Mouse (Mus musculus) C3H10T1/2 (cell line): ENCODE measurements around the gene Lgi4. TPM values are rescaled to one million over a fixed set of nuclear protein-coding genes. Genes with fewer than 3 reads are reported as not detected.

Experiments
- polyA plus RNA-seq, 2 experiments: library from polyadenylated mRNA; unstranded; fragments of >200 nt; fragmentation: generic; extraction: Trizol; gene quantifications; one replicate each; pipeline ENCODE4 v1.2.1; 2012; ENCODE audit warnings: missing spikeins in 2 of 2

Gene Lgi4
- 1 to 10 TPM in 1 of 2 experiments, under 1 TPM in 1; 0.30 to 7.8 TPM for polyA plus RNA-seq

GRCm38 (mm10) chr7:31059108-31059507 is at the start of gene Lgi4:
TSS of gene Lgi4 (plus strand) at chr7:31059342.

DNA sequence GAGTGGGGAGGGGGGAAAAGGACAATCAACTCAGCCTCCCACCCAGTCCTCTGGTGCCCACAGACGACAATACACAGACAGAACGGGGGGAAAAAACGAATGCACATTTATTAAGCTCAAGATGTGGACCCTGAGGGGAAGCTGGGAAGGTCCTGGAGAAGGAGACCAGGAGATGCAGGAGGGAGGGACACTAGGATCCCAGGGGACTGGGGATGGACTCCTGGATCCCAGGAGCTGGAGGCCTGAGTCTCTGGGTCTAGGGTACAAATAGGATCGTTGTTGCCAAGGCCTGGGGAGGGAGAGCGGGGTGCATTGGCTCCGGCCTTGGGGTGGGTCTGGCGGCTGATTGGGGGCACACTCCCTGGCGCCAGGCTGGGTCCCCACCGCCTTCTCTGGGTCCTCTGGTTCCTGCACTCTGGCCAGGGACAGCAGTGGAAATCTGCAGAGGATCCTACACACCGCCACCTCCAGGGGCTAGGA is 16.7 kb upstream of the Lgi4 start, which contains the start of gene Fxyd5:
Gene Fxyd5, minus strand, starts transcription at position 51 of the 480 bp plus-strand sequence.

DNA sequence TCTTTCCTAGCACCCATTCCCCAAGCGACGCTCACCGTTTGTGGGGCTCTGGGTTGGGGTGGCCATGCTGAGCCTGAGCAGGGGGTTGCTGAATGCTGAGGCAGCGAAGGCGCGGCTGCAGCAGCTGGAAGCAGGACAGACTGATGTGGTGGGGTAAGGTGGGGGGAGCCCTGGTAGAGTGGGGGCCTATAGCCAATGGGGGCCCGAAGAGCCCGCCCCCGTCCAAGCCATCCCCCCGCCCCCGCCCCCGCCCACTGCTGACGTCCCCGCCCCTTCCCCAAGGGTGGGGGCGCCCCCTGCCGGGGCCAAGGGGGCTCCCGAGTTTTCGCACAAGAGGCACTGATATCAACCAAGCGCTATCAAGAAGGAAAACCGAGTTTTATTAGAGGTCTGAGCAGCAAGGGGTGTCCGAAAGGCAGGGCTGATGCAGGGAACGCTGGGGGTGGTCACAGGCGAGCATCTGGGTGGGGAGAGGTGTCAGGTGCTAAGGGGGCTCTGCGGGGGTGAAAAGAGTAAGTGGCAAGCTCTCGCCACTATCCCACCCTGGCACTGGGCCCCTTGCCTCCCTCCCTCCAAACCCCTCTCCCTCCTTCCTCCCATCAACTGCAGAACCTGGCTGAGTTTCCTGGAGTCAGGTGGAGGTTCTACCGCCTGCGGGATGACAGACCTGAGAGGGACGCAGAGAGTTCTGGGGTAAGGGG is 7.7 kb upstream of the Lgi4 start, which contains the start of gene Fxyd7:
Gene Fxyd7, minus strand, starts transcription at position 147 of the 701 bp plus-strand sequence.

DNA sequence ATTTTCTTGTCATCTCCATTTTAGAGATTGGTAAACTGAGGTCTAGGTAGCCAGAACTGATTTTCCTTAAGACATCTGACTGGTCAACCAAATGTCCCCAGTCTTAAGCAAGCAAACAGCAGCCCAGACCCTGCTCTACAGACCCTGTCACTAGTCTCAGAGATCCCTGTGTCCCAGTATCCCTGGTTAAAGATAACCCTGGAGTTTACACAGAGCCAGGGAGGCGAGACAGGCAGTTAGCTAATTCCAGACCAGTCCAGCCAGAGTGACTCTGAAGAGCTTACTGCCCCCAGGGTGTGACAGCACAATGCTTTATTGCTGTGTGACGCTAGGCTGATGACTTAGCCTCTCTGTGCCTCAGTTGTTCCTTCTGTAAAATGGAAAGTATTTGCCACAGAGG is 2.1 kb upstream of the Lgi4 start, which contains the start of gene Fxyd1:
Gene Fxyd1, minus strand, starts transcription at position 129 of the 400 bp plus-strand sequence.

DNA sequence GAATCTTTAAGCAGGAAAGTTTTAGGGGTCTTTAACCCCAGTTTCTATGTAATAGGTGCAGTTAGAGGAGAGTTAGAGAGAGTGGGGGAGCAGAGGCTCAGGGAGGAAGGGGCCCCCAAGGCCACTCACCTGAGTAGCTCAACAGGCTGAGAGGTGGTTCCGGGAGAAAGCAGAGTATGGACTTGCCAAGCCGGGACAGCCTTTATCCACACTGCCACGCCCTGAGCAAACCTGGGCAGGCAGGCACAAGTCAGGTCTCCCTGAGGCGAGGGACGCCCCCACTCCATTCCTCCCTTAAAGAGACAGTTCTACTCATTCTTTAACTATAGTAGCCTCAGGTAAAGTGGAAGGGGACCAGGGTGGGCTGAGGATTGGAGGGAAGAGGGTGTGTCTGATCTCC is 17.4 kb downstream of the Lgi4 start, which contains the start of gene Fxyd3:
Gene Fxyd3, minus strand, starts transcription at position 213 of the 400 bp plus-strand sequence.

DNA sequence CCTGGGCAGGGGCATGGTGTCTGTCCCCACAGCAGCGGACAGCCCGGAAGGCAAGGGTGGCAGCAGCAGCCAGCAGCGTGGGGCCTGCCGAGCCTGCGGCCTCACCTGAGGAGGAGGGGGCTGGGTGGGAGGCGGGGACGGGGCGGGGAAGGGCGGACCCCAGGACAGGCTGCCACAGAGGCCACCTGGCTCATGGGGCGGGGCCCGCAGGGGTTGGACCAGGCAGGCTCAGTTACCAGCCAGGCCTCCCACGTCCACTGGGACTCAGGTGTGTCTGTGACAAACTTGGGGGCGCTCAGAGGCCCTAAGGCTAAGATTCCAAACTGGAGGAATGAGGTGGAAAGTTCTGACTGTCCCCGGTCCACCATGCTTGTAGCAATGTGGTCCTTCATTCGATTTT is 56.0 kb downstream of the Lgi4 start, which contains the start of gene Hpn:
Gene Hpn, minus strand, starts transcription at position 109 of the 400 bp plus-strand sequence.

Other genes with a start within 250 kb of the Lgi4 start
- gene Ffar2, start 235.6 kb upstream of the Lgi4 start, polyA plus RNA-seq: not detected
- gene Ffar3, start 203.2 kb upstream of the Lgi4 start, polyA plus RNA-seq: not detected
- not detected for gene Ffar1, start 197.8 kb upstream of the Lgi4 start, polyA plus RNA-seq
- gene Cd22, start 179.0 kb upstream of the Lgi4 start, polyA plus RNA-seq: under 1 TPM in 1 of 2 experiments, not detected in 1; 0.01 TPM
- under 1 TPM; 0.01 TPM for gene Mag, start 144.5 kb upstream of the Lgi4 start, polyA plus RNA-seq
- not detected for gene Hamp2, start 134.7 kb upstream of the Lgi4 start, polyA plus RNA-seq
- not detected for gene Hamp, start 115.3 kb upstream of the Lgi4 start, polyA plus RNA-seq
- gene Usf2, start 102.5 kb upstream of the Lgi4 start, polyA plus RNA-seq: 10 to 100 TPM; 71.5 to 88.2 TPM
- under 1 TPM; 0.02 to 0.09 TPM for gene Lsr, start 85.9 kb upstream of the Lgi4 start, polyA plus RNA-seq
- gene Fam187b, start 85.6 kb upstream of the Lgi4 start, polyA plus RNA-seq: under 1 TPM in 1 of 2 experiments, not detected in 1; 0.06 TPM
- gene Fxyd5, start 16.9 kb upstream of the Lgi4 start, polyA plus RNA-seq: 100 to 1,000 TPM; 125 to 479 TPM
- gene Fxyd7, start 7.9 kb upstream of the Lgi4 start, polyA plus RNA-seq: 1 to 10 TPM in 1 of 2 experiments, under 1 TPM in 1; 0.15 to 3.2 TPM
- gene Fxyd1, start 2.1 kb upstream of the Lgi4 start, polyA plus RNA-seq: 100 to 1,000 TPM in 1 of 2 experiments, 1 to 10 TPM in 1; 1.7 to 401 TPM
- gene Fxyd3, start 17.4 kb downstream of the Lgi4 start, polyA plus RNA-seq: 1 to 10 TPM in 1 of 2 experiments, under 1 TPM in 1; 0.46 to 5.8 TPM
- gene Hpn, start 55.9 kb downstream of the Lgi4 start, polyA plus RNA-seq: under 1 TPM; 0.07 to 0.81 TPM
- 10 to 100 TPM; 16.2 to 38.9 TPM for gene Scn1b, start 67.7 kb downstream of the Lgi4 start, polyA plus RNA-seq
- 10 to 100 TPM; 10.9 to 53.2 TPM for gene Gramd1a, start 96.6 kb downstream of the Lgi4 start, polyA plus RNA-seq
- not detected for gene Scgb2b2, start 231.2 kb downstream of the Lgi4 start, polyA plus RNA-seq
- gene Scgb1b2, start 232.5 kb downstream of the Lgi4 start, polyA plus RNA-seq: not detected